Mouse (Mus musculus) embryonic fibroblast, embryonic 13.5 days (primary cell): ENCODE results near the gene Slc41a2.

ENCODE experiments used
- CTCF ChIP-seq: IDR thresholded peaks from 2 replicates; pipeline ENCODE4 v1.5.1; 2011; ENCODE audit warnings: mild to moderate bottlenecking, control low read depth, low read length, moderate library complexity, borderline replicate concordance; ENCODE audit not compliant: insufficient read depth
- POLR2A ChIP-seq: IDR thresholded peaks from 2 replicates; pipeline ENCODE4 v1.6.1; 2011; ENCODE audit warnings: low read depth, mild to moderate bottlenecking, control low read depth, low read length, moderate library complexity

DNA sequence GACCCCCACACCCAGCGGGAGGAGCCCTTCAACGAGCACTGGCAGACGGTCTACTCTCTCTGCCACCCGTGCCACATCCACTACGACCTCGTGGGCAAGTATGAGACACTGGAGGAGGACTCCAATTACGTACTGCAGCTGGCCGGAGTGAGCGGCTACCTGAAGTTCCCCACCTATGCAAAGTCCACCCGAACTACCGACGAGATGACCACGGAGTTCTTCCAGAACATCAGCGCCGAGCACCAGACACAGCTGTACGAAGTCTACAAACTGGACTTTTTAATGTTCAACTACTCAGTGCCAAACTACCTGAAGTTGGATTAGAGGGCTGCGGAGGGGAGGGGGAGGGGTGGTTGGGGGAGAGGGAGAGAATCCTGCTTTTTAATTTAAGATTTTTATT lies 146.2 kb downstream of the Slc41a2 start:
- no peak for TF ChIP-seq POLR2A
- no peak for TF ChIP-seq CTCF
